Mouse (Mus musculus) limb, embryonic 11.5 days (tissue): ENCODE data around the gene Smarcd2. TPM values are rescaled to one million over a fixed set of nuclear protein-coding genes. Genes with fewer than 3 reads are reported as not detected.
"Not testable (repeated sequence)": the region's sequence is repeated elsewhere in the genome, so short reads cannot be mapped to it uniquely, and the experiment has no call there.

Experiments
- ATAC-seq: fragments of 200-750 bp; cut with Nextera tagmentation; 2 replicates; pipeline ENCODE4 v1.8.0; 2017; ENCODE audit warnings: low read depth; ENCODE audit not compliant: insufficient number of reproducible peaks, low FRiP score, low TSS enrichment
- DNase-seq: peaks from one replicate; pipeline ENCODE4 v3.0.0-alpha.2; 2015; ENCODE audit warnings: low spot score
- H3K27ac ChIP-seq: fragments of 300-500 bp; sonication (generic); replicated peaks from 2 replicates; pipeline ENCODE4 v1.5.1; 2014; ENCODE audit warnings: low read depth, mild to moderate bottlenecking, low read length
- H3K27me3 ChIP-seq: fragments of 300-500 bp; sonication (generic); 2 replicates; pipeline ENCODE4 v1.6.1; 2014; ENCODE audit warnings: mild to moderate bottlenecking, low read length, mixed read lengths; ENCODE audit not compliant: control insufficient read depth, insufficient read depth
- H3K36me3 ChIP-seq: fragments of 300-500 bp; sonication (generic); 2 replicates; pipeline ENCODE4 v1.6.1; 2014; ENCODE audit warnings: mild to moderate bottlenecking, low read length, moderate library complexity, mixed read lengths; ENCODE audit not compliant: control insufficient read depth, insufficient read depth
- H3K4me1 ChIP-seq: fragments of 300-500 bp; sonication (generic); 2 replicates; pipeline ENCODE4 v1.6.1; 2014; ENCODE audit warnings: low read length, mixed read lengths; ENCODE audit not compliant: control insufficient read depth, insufficient read depth
- H3K4me2 ChIP-seq: fragments of 300-500 bp; sonication (generic); 2 replicates; pipeline ENCODE4 v1.6.1; 2014; ENCODE audit warnings: low read depth, mild to moderate bottlenecking, moderate library complexity; ENCODE audit not compliant: severe bottlenecking
- H3K4me3 ChIP-seq: fragments of 300-500 bp; sonication (generic); 2 replicates; pipeline ENCODE4 v1.5.1; 2014; ENCODE audit warnings: low read depth, low read length
- H3K9ac ChIP-seq: fragments of 300-500 bp; sonication (generic); 2 replicates; pipeline ENCODE4 v1.6.1; 2014; ENCODE audit warnings: mild to moderate bottlenecking, low read length
- H3K9me3 ChIP-seq: fragments of 300-500 bp; sonication (generic); 2 replicates; pipeline ENCODE4 v1.6.1; 2016; ENCODE audit warnings: low read length; ENCODE audit not compliant: control insufficient read depth
- WGBS: fragments of 180-500 bp; shearing (Covaris S2); extraction: QIAGEN DNeasy Blood & Tissue Kit; methylation state at CpG from one replicate; pipeline ENCODE4 v1.1.7; 2014; 5-methylcytosine and 5-hydroxymethylcytosine counted together
- polyA plus RNA-seq: library from polyadenylated mRNA; unstranded; fragments of >200 nt; fragmentation: Nextera tagmentation; extraction: Ambion mirVana; gene quantifications from 2 replicates; pipeline ENCODE4 v1.2.1, GENCODE M21; 2014

Smarcd2 gene
- polyA plus RNA-seq, 1 experiment from 2014 or later, result 82.6 TPM

DNA sequence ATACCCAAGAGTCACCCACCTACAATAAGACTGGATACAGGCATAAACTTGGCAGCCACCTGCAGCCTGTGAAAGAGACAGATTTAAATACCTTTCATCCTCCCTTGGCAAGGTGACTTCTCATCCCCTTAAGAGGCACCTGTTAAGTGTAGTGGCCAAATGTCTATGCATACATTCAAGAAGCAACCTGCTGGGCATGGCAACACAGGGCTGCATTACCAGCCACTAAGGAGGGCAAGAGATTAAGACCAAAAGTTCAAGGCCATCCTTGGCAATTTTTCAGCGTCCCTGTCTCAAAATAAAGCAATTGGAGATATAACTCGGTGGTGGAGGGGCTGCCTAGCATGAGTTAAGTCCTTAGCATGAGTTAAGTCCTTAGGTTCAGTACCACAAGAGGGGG is 18.0 kb downstream of the Smarcd2 start:
- DNase-seq, result no peak
- H3K9ac ChIP-seq, result peak overlapping the region; percentile 91
- WGBS, result 24% methylated on average over 2 of the region's 2 CpGs

DNA sequence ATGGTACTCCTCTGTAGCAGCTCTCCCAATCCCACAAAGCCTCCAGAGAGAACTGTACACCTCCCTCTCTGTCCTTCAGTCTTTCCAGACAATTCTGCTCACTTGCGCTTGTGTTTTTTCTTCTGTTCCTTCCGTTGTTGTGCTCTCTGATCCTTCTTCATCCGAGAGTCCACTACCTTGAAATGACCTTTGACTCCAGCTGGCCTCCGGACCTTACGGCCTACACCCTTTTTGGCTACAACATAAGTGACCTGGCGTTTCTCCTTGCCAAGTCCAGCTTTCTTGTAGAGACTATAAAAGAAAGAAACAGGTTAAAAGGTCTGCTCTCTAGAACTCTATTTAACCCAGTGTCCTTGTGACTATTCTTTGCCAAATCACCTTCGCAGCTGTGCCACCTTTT is 23.4 kb downstream of the Smarcd2 start:
- no peak overlapping the region for H3K4me2 ChIP-seq
- ATAC-seq (no peak), DNase-seq (no peak)
- WGBS, result 86% methylated on average over 7 of the region's 7 CpGs
- H3K36me3 ChIP-seq, result peaks cover 62% of the 10 kb centered on the region
- no peak overlapping the region for H3K27ac ChIP-seq
- H3K27me3 ChIP-seq, result no peaks in the 10 kb centered on the region
- no peaks in the 10 kb centered on the region for H3K4me1 ChIP-seq
- no peak overlapping the region for H3K9ac ChIP-seq
- no peaks in the 10 kb centered on the region for H3K9me3 ChIP-seq
- no peak overlapping the region for H3K4me3 ChIP-seq

More for the DNA sequence above, 18.0 kb downstream of the Smarcd2 start:
- ATAC-seq, result no peak
- no peaks in the 10 kb centered on the region for H3K9me3 ChIP-seq
- peak overlapping the region; percentile 93 for H3K4me3 ChIP-seq
- peak overlapping the region; percentile 86 for H3K4me2 ChIP-seq
- peaks cover 13% of the 10 kb centered on the region for H3K4me1 ChIP-seq
- no peak overlapping the region for H3K27ac ChIP-seq
- H3K27me3 ChIP-seq, result no peaks in the 10 kb centered on the region
- H3K36me3 ChIP-seq, result peaks cover 41% of the 10 kb centered on the region

DNA sequence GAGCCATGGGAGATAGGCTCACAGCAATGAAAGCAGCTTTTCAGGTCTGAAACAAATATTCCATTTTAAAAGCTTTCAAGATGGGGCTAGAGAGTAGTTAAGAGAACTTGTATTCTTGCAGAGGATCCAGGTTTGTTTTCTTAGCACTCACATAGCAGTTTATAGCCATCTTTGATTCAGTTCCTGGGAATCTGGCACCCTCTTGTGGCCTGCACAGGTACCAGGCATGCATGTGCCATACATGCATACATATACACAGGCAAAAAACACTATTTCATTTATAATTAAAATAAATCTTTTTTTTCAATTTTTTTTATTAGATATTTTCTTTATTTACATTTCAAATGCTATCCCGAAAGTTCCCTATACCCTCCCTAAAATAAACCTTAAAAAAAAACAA is 25.9 kb downstream of the Smarcd2 start:
- whole genome bisulfite sequencing, result 91% methylated on average over 1 of the region's 1 CpGs
- H3K27me3 ChIP-seq, result no peaks in the 10 kb centered on the region
- no peak for ATAC-seq
- H3K4me2 ChIP-seq, result no peak overlapping the region
- H3K4me3 ChIP-seq, result no peak overlapping the region
- DNase-seq, result no peak
- no peak overlapping the region for H3K9ac ChIP-seq
- no peaks in the 10 kb centered on the region for H3K9me3 ChIP-seq
- H3K36me3 ChIP-seq, result peaks cover 54% of the 10 kb centered on the region
- no peak overlapping the region for H3K27ac ChIP-seq
- no peaks in the 10 kb centered on the region for H3K4me1 ChIP-seq

DNA sequence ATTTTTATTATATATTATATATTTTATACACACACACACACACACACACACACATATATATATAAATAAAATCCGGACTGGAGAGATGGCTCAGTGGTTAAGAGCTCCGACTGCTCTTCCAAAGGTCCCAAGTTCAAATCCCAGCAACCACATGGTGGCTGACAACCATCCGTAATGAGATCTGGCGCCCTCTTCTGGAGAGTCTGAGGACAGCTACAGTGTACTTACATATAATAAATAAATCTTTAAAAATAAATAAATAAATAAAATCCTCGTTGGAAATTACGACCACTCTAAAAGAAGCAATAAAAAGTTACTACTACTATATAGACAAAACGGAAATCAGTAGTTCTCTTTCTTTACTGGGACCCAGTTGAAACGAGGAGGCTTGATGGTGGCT is 38.8 kb downstream of the Smarcd2 start:
- not testable (repeated sequence) for DNase-seq, H3K4me3 ChIP-seq, H3K27me3 ChIP-seq, ATAC-seq, H3K9me3 ChIP-seq, H3K27ac ChIP-seq, H3K4me2 ChIP-seq, H3K4me1 ChIP-seq, H3K9ac ChIP-seq
- 79% methylated on average over 8 of the region's 8 CpGs for WGBS
- peaks cover 17% of the 10 kb centered on the region; the same call in 1 of the 2 replicates for H3K36me3 ChIP-seq

DNA sequence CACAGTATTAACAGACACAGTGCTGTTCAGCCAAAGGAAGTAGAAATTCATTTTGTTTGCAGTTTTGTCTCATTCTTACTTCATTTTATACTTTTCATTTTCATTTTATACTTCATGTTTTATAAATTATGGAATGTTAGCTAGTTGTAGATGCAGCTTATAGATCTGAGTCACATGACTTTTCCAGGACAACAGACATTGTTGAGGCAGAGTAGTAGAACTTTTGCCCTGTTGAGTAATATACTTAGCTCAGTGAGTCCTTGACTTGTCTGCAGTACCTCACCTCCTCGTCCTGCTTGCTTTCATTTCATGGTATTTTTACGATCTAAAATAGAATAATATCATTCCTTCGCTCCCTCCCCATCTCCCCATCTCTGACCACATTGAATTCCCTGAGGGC is 52.2 kb downstream of the Smarcd2 start:
- DNase-seq, result no peak
- 95% methylated on average over 3 of the region's 3 CpGs for WGBS
- Histone ChIP-seq H3K27ac (no peak overlapping the region), H3K36me3 (peaks cover 2% of the 10 kb centered on the region; the same call in 1 of the 2 replicates), H3K27me3 (no peaks in the 10 kb centered on the region), H3K4me2 (no peak overlapping the region), H3K4me1 (peaks cover 4% of the 10 kb centered on the region; the same call in 1 of the 2 replicates), H3K9ac (no peak overlapping the region), H3K4me3 (no peak overlapping the region), H3K9me3 (no peaks in the 10 kb centered on the region)
- ATAC-seq, result no peak

DNA sequence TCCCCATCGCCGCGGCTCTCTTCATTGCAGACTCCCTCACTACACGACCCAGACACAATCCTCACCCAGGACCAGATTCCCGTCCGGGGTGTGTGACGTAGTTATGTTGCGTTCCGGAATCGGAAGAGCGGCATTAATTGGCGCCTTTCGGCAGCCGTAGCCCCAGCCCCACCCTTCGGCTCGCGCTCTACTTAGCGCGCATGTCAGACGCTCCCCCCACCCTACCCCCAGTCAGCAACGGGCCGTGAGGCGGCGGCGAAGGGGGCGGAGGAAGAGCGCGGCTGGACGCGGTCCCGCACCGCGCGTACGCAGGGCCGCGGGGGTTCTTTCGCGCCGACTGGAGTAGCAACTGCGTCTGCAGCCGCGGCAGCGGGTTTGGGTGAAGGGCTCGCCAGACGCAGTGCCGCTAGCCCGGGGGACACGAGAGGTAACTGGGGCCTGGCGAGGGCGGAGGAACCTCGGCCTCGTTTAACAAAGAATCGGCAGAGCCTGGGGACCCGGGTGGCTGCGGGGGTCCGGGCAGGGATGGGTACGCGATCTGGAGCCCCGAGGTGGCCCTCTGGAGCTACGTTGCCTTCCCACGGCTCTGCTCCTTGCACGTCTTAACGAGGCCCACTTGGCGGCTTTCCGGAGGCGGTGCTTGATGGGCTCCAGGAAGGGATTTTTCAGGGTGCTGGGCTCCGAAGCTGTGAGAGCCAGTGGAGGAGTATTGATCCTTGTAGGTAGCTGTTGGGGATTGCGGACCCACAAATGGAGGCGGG is 55.9 kb downstream of the Smarcd2 start, which contains the start of gene Ddx42:
TSS of gene Ddx42 (plus strand) at position 197 of the 761 bp plus-strand sequence.
- Histone ChIP-seq H3K9ac (peak within 1 kb of the TSS; percentile 90), H3K4me2 (peak within 1 kb of the TSS; percentile 49), H3K9me3 (no peaks in the 10 kb centered on the region), H3K27ac (peak within 1 kb of the TSS; percentile 92), H3K4me1 (peaks cover 12% of the 10 kb centered on the region), H3K4me3 (peak within 1 kb of the TSS; percentile 85), H3K36me3 (peaks cover under 1% of the 10 kb centered on the region; the same call in 1 of the 2 replicates), H3K27me3 (no peaks in the 10 kb centered on the region)
- ATAC-seq (peak; percentile 92), DNase-seq (peak; percentile 89)
- under 1% methylated on average over 69 of the region's 70 CpGs for WGBS

DNA sequence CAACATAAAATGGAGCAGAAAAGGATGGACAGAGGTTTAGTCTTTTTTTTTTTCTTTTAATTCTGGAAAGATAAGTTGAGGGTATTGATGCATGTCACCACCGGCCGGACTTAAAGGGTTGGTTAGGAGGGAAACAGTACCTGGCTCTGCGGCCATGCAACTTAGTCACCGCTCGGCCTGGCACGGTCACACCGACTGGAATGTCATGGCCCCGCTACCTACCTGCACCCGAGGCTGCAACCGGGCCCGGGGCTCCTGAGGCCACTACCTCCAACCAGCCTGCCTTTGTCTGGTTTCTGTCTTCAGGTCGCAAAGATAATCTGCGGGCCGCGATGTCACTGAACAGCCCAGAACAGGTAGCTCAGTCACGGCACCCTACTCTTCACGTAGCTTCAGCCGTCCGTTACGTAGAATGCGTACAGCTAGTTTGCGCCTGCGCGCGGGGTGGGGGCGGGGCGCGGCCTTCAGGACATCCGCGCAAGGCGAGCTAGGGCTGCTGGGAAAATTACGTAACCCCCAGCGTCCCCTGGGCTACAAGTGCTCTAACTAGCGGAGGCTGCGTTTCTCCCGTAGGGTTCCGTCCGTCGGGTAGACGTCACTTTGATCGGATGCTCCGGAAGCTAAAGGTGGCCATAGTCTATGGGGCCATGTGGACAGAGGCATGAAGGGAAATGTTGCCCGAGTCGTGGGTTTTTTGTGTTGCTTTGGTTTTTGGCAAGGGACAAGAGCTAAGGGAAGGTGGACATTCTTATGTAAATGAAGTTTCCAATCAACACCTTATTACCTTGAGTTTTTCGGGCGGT is 56.6 kb downstream of the Smarcd2 start, which contains the start of gene Ccdc47:
TSS of gene Ccdc47 (minus strand) at position 418 of the 803 bp plus-strand sequence.
- Histone ChIP-seq H3K4me3 (peak within 1 kb of the TSS; percentile 85), H3K9ac (peak within 1 kb of the TSS; percentile 90), H3K4me2 (peak within 1 kb of the TSS; percentile 49), H3K27me3 (no peaks in the 10 kb centered on the region), H3K27ac (peak within 1 kb of the TSS; percentile 92), H3K9me3 (no peaks in the 10 kb centered on the region), H3K4me1 (peaks cover 12% of the 10 kb centered on the region), H3K36me3 (peaks cover 5% of the 10 kb centered on the region; the same call in 1 of the 2 replicates)
- peak; percentile 97 for ATAC-seq
- peak; percentile 93 for DNase-seq
- under 1% methylated on average over 46 of the region's 46 CpGs for WGBS

DNA sequence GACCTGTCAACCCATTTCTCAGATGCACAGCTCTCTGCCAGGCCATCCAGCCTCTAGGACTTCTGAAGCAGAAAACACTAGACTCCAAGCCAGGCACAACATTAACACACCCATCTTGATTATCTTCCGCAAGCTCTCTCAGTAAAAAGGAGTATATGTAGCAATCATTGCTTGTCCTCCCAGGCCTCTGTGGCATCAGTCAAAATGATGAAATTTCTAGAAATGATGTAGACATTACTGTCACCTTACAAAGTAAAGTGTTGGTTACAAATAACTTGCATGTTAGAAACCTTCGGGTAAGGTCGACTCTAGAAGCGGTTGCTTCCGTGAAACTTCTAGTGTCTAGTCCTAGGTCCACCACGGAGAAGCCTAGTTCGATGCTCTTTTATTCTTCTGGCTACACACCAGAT is 57.3 kb downstream of the Smarcd2 start:
- 32% methylated on average over 7 of the region's 7 CpGs for WGBS
- H3K27me3 ChIP-seq, result no peaks in the 10 kb centered on the region
- no peak overlapping the region for H3K27ac ChIP-seq
- no peak for ATAC-seq
- H3K4me1 ChIP-seq, result peaks cover 12% of the 10 kb centered on the region
- peak overlapping the region; percentile 49 for H3K4me2 ChIP-seq
- peak overlapping the region; percentile 56 for H3K9ac ChIP-seq
- peak overlapping the region; percentile 85 for H3K4me3 ChIP-seq
- DNase-seq, result no peak
- no peaks in the 10 kb centered on the region for H3K9me3 ChIP-seq
- H3K36me3 ChIP-seq, result peaks cover 8% of the 10 kb centered on the region; the same call in 1 of the 2 replicates
